Mouse (Mus musculus) intestine, postnatal 0 days (tissue): ENCODE measurements at regions not wholly inside any gene's neighbourhood (a gene's known extent, or its start where the extent isn't known, plus 50 kb on each side); places are given as distances from the start of the nearest gene placed in this dataset.

ENCODE experiments used
- ATAC-seq: fragments of 200-750 bp; cut with Nextera tagmentation; 2 replicates; pipeline ENCODE4 v1.8.0; 2017; ENCODE audit warnings: mild to moderate bottlenecking, moderate TSS enrichment, moderate library complexity
- H3K27ac ChIP-seq: fragments of 300-500 bp; sonication (generic); 2 replicates; pipeline ENCODE4 v1.5.1; 2014; ENCODE audit warnings: mild to moderate bottlenecking, low read depth, low read length, moderate library complexity
- H3K27me3 ChIP-seq: fragments of 300-500 bp; sonication (generic); replicated peaks from 2 replicates; pipeline ENCODE4 v1.6.1; 2014; ENCODE audit warnings: low read length, mixed read lengths; ENCODE audit not compliant: control insufficient read depth, insufficient read depth
- H3K36me3 ChIP-seq: fragments of 300-500 bp; sonication (generic); 2 replicates; pipeline ENCODE4 v1.6.1; 2014; ENCODE audit warnings: mild to moderate bottlenecking, moderate library complexity; ENCODE audit not compliant: control insufficient read depth, insufficient read depth
- H3K4me1 ChIP-seq: fragments of 300-500 bp; sonication (generic); replicated peaks from 2 replicates; pipeline ENCODE4 v1.6.1; 2014; ENCODE audit warnings: antibody characterized with exemption, low read length, mixed read lengths; ENCODE audit not compliant: control insufficient read depth, insufficient read depth
- H3K4me2 ChIP-seq: fragments of 300-500 bp; sonication (generic); replicated peaks from 2 replicates; pipeline ENCODE4 v1.6.1; 2014; ENCODE audit warnings: low read depth, mild to moderate bottlenecking, moderate library complexity
- H3K4me3 ChIP-seq: fragments of 300-500 bp; sonication (generic); 2 replicates; pipeline ENCODE4 v1.5.1; 2014; ENCODE audit warnings: low read depth, low read length
- H3K9ac ChIP-seq: fragments of 300-500 bp; sonication (generic); 2 replicates; pipeline ENCODE4 v1.6.1; 2014; ENCODE audit warnings: mild to moderate bottlenecking, low read depth, low read length
- H3K9me3 ChIP-seq: fragments of 300-500 bp; sonication (generic); 2 replicates; pipeline ENCODE4 v1.6.1; 2016; ENCODE audit warnings: mixed run types; ENCODE audit not compliant: control insufficient read depth
- CTCF ChIP-seq: sonication (generic); IDR thresholded peaks from 2 replicates; pipeline ENCODE4 v1.5.1; 2016; ENCODE audit warnings: low read depth, mild to moderate bottlenecking, control low read depth, antibody characterized with exemption, moderate library complexity
- WGBS: fragments of 180-500 bp; shearing (Covaris S2); extraction: QIAGEN DNeasy Blood & Tissue Kit; methylation state at CpG from one replicate; pipeline ENCODE4 v1.1.7; 2014; 5-methylcytosine and 5-hydroxymethylcytosine counted together

- Histone ChIP-seq H3K9ac (no peak overlapping the region), H3K4me1 (no peaks in the 10 kb centered on the region), H3K27ac (no peak overlapping the region), H3K4me3 (no peak overlapping the region), H3K27me3 (no peaks in the 10 kb centered on the region), H3K4me2 (no peak overlapping the region), H3K36me3 (no peaks in the 10 kb centered on the region), H3K9me3 (no peaks in the 10 kb centered on the region)
- 62% methylated on average over 9 of the region's 9 CpGs for WGBS
- ATAC-seq = peak; percentile 25; the same call in 1 of the 2 replicates
- no peak for TF ChIP-seq CTCF
Measured at GRCm38 (mm10) chr6:37618990-37619389, 89.0 kb downstream of the Akr1d1 start.

- no peak for TF ChIP-seq CTCF
Measured at GRCm38 (mm10) chr6:37621364-37622029, 91.5 kb downstream of the Akr1d1 start.

GRCm38 (mm10) chr6:37622273-37622672 lies 92.3 kb downstream of the Akr1d1 start:
- no peak for TF ChIP-seq CTCF
- Histone ChIP-seq H3K4me2 (no peak overlapping the region), H3K9ac (no peak overlapping the region), H3K36me3 (no peaks in the 10 kb centered on the region), H3K4me1 (no peaks in the 10 kb centered on the region), H3K4me3 (no peak overlapping the region), H3K27ac (no peak overlapping the region), H3K9me3 (no peaks in the 10 kb centered on the region), H3K27me3 (no peaks in the 10 kb centered on the region)
- 68% methylated on average over 2 of the region's 2 CpGs for WGBS
- ATAC-seq = no peak

More at GRCm38 (mm10) chr6:37621364-37622029, 91.5 kb downstream of the Akr1d1 start:
- Histone ChIP-seq H3K27me3 (no peaks in the 10 kb centered on the region), H3K4me1 (no peaks in the 10 kb centered on the region), H3K4me2 (no peak overlapping the region), H3K36me3 (no peaks in the 10 kb centered on the region), H3K9ac (no peak overlapping the region), H3K4me3 (no peak overlapping the region), H3K9me3 (no peaks in the 10 kb centered on the region), H3K27ac (no peak overlapping the region)
- ATAC-seq = no peak
- 58% methylated on average over 7 of the region's 7 CpGs for WGBS

GRCm38 (mm10) chr6:37627206-37627605 lies 97.2 kb downstream of the Akr1d1 start:
- H3K27me3 ChIP-seq = no peaks in the 10 kb centered on the region
- no peak overlapping the region for H3K9ac ChIP-seq
- no peak overlapping the region for H3K4me3 ChIP-seq
- H3K4me2 ChIP-seq = no peak overlapping the region
- H3K27ac ChIP-seq = no peak overlapping the region
- H3K9me3 ChIP-seq = no peaks in the 10 kb centered on the region
- no peak for ATAC-seq
- no peaks in the 10 kb centered on the region for H3K36me3 ChIP-seq
- H3K4me1 ChIP-seq = no peaks in the 10 kb centered on the region
- 42% methylated on average over 5 of the region's 5 CpGs for WGBS
- TF ChIP-seq CTCF = no peak

- 63% methylated on average over 1 of the region's 1 CpGs for WGBS
- TF ChIP-seq CTCF = no peak
- no peaks in the 10 kb centered on the region for H3K36me3 ChIP-seq
- H3K4me3 ChIP-seq = no peak overlapping the region
- H3K9ac ChIP-seq = no peak overlapping the region
- H3K4me1 ChIP-seq = no peaks in the 10 kb centered on the region
- no peak overlapping the region for H3K27ac ChIP-seq
- no peaks in the 10 kb centered on the region for H3K27me3 ChIP-seq
- no peaks in the 10 kb centered on the region for H3K9me3 ChIP-seq
- no peak overlapping the region for H3K4me2 ChIP-seq
- no peak for ATAC-seq
Measured at GRCm38 (mm10) chr6:37633948-37634347, 104.0 kb downstream of the Akr1d1 start.

- Histone ChIP-seq H3K9ac (no peak overlapping the region), H3K36me3 (no peaks in the 10 kb centered on the region), H3K4me1 (no peaks in the 10 kb centered on the region), H3K4me3 (no peak overlapping the region), H3K27ac (no peak overlapping the region), H3K27me3 (no peaks in the 10 kb centered on the region), H3K9me3 (no peaks in the 10 kb centered on the region), H3K4me2 (no peak overlapping the region)
- TF ChIP-seq CTCF = peak; percentile 42
- no peak for ATAC-seq
- 49% methylated on average over 4 of the region's 4 CpGs for WGBS
Measured at GRCm38 (mm10) chr6:37642066-37642465, 112.1 kb downstream of the Akr1d1 start.
